In genomic region chr14:55642679-55643059, GRCm38 (mm10) we compare ENCODE assay signal across 8 mouse cellular contexts. TPM values are rescaled to one million over a fixed set of nuclear protein-coding genes. Genes with fewer than 3 reads are reported as not detected.
DNase-seq lines count a peak whose midpoint lies in the region; ATAC-seq and TF ChIP-seq lines count a peak whose summit lies in the region.

No protein-coding gene starts in this region.

- H3K27ac ChIP-seq in liver, adult 2 months (replicated peaks; ENCODE audit: insufficient read depth, low read depth, low read length) = peak overlapping the region; percentile 96
- H3K27ac ChIP-seq in embryonic facial prominence, embryonic 15.5 days (replicated peaks) = peak overlapping the region; percentile 90
- H3K27ac ChIP-seq in intestine, postnatal 0 days (ENCODE audit: low read depth, low read length) = peak overlapping the region; percentile 97
- H3K27ac ChIP-seq in neural tube, embryonic 13.5 days (replicated peaks) = peak overlapping the region; percentile 97

- peaks cover 11% of the 10 kb centered on the region for H3K36me3 ChIP-seq in liver, adult 2 months (ENCODE audit: control insufficient read depth, insufficient read depth, low read length)
- peaks cover 43% of the 10 kb centered on the region for H3K36me3 ChIP-seq in embryonic facial prominence, embryonic 15.5 days
- peaks cover 29% of the 10 kb centered on the region for H3K36me3 ChIP-seq in intestine, postnatal 0 days (ENCODE audit: control insufficient read depth, insufficient read depth)
- H3K36me3 ChIP-seq in neural tube, embryonic 13.5 days = peaks cover 38% of the 10 kb centered on the region

- peak; percentile 48 for ATAC-seq in embryonic facial prominence, embryonic 15.5 days (ENCODE audit: insufficient number of reproducible peaks, low FRiP score, low TSS enrichment, low read depth)
- ATAC-seq in intestine, postnatal 0 days = peak; percentile 7
- ATAC-seq in neural tube, embryonic 13.5 days (ENCODE audit: low read depth) = peak; percentile 26

- H3K4me3 ChIP-seq in liver, adult 2 months (ENCODE audit: insufficient read depth, low read depth, low read length) = peak overlapping the region; percentile 90
- peak overlapping the region; percentile 92 for H3K4me3 ChIP-seq in embryonic facial prominence, embryonic 15.5 days (replicated peaks)
- peak overlapping the region; percentile 90 for H3K4me3 ChIP-seq in intestine, postnatal 0 days (ENCODE audit: low read depth, low read length)
- H3K4me3 ChIP-seq in neural tube, embryonic 13.5 days = peak overlapping the region; percentile 97

- no peaks in the 10 kb centered on the region for H3K27me3 ChIP-seq in liver, adult 2 months (ENCODE audit: control insufficient read depth, insufficient read depth, low read length)
- no peaks in the 10 kb centered on the region for H3K27me3 ChIP-seq in embryonic facial prominence, embryonic 15.5 days
- no peaks in the 10 kb centered on the region for H3K27me3 ChIP-seq in intestine, postnatal 0 days (replicated peaks; ENCODE audit: control insufficient read depth, insufficient read depth, low read length)
- no peaks in the 10 kb centered on the region for H3K27me3 ChIP-seq in neural tube, embryonic 13.5 days

- no peaks in the 10 kb centered on the region for H3K9me3 ChIP-seq in embryonic facial prominence, embryonic 15.5 days (replicated peaks)
- no peaks in the 10 kb centered on the region for H3K9me3 ChIP-seq in intestine, postnatal 0 days (ENCODE audit: control insufficient read depth)
- H3K9me3 ChIP-seq in neural tube, embryonic 13.5 days = no peaks in the 10 kb centered on the region

- TF ChIP-seq CTCF in liver, adult 2 months (IDR thresholded peaks at IDR 0.05; ENCODE audit: low read depth, low read length) = no peak
- TF ChIP-seq CTCF in intestine, postnatal 0 days (IDR thresholded peaks at IDR 0.05; ENCODE audit: low read depth) = no peak

- H3K4me2 ChIP-seq in embryonic facial prominence, embryonic 15.5 days (replicated peaks) = peak overlapping the region; percentile 54
- H3K4me2 ChIP-seq in intestine, postnatal 0 days (replicated peaks; ENCODE audit: low read depth) = peak overlapping the region; percentile 66
- peak overlapping the region; percentile 78 for H3K4me2 ChIP-seq in neural tube, embryonic 13.5 days

- DNase-seq in liver, adult 2 months (ENCODE audit: extremely low read depth, low read depth, low spot score) = no peak
- DNase-seq in liver = no peak
- DNase-seq in left cerebral cortex, adult 8-10 months (ENCODE audit: low spot score in 2 of 2) = no peak
- DNase-seq in adipocyte (ENCODE audit: low spot score) = no peak
- no peak for DNase-seq in cerebellum, adult 18-20 months

- WGBS in liver, adult 2 months = 16% methylated on average over 8 of the region's 8 CpGs
- 17% methylated on average over 8 of the region's 8 CpGs for WGBS in embryonic facial prominence, embryonic 15.5 days
- WGBS in intestine, postnatal 0 days = 18% methylated on average over 8 of the region's 8 CpGs
- WGBS in neural tube, embryonic 13.5 days = 25% methylated on average over 8 of the region's 8 CpGs

- H3K4me1 ChIP-seq in liver, adult 2 months (ENCODE audit: control insufficient read depth, insufficient read depth, low read length) = peaks cover 14% of the 10 kb centered on the region
- H3K4me1 ChIP-seq in embryonic facial prominence, embryonic 15.5 days = peaks cover 21% of the 10 kb centered on the region
- H3K4me1 ChIP-seq in intestine, postnatal 0 days (replicated peaks; ENCODE audit: control insufficient read depth, insufficient read depth, low read length) = no peaks in the 10 kb centered on the region
- peaks cover 26% of the 10 kb centered on the region for H3K4me1 ChIP-seq in neural tube, embryonic 13.5 days (replicated peaks)

- H3K9ac ChIP-seq in liver, adult 2 months (ENCODE audit: low read depth, low read length) = peak overlapping the region; percentile 93
- peak overlapping the region; percentile 91 for H3K9ac ChIP-seq in embryonic facial prominence, embryonic 15.5 days
- peak overlapping the region; percentile 91 for H3K9ac ChIP-seq in intestine, postnatal 0 days (ENCODE audit: low read depth, low read length)
- H3K9ac ChIP-seq in neural tube, embryonic 13.5 days = peak overlapping the region; percentile 94

- no peak for TF ChIP-seq POLR2A in liver, adult 2 months (IDR thresholded peaks at IDR 0.05; ENCODE audit: extremely low read depth, insufficient read depth, low read length)

- peaks cover 18% of the 10 kb centered on the region; the same call in 1 of the 2 replicates for H3K79me2 ChIP-seq in liver, adult 2 months (ENCODE audit: control insufficient read depth, insufficient read depth, low read length)

RNA-seq across cellular contexts. Expression of gene Tm9sf1, which starts 0.9 kb away (rescaled TPM):
- total RNA-seq in liver, adult 2 months (2014; rRNA removed) = 46.5 and 62.0 TPM in 2 replicates
- 66.3 and 70.4 TPM in 2 replicates for polyA plus RNA-seq in liver, adult 2 months (2012; rRNA removed)
- polyA plus RNA-seq in embryonic facial prominence, embryonic 15.5 days (2015; fragmentation: Nextera tagmentation; extraction: Ambion mirVana) = 114 and 118 TPM in 2 replicates
- 94.6 and 95.9 TPM in 2 replicates for polyA plus RNA-seq in intestine, postnatal 0 days (2015; fragmentation: Nextera tagmentation; extraction: Ambion mirVana)
- polyA plus RNA-seq in neural tube, embryonic 13.5 days (2015; fragmentation: Nextera tagmentation; extraction: Ambion mirVana) = 60.0 and 61.2 TPM in 2 replicates
- 10 to 100 TPM; 37.5 to 45.6 (median 38.9) TPM for total RNA-seq in left cerebral cortex, adult 8-10 months (2022)

RNA-seq across cellular contexts. Expression of gene Gm49378, which starts 5.0 kb away (rescaled TPM):
- 1.1 and 2.1 TPM in 2 replicates for total RNA-seq in liver, adult 2 months (2014; rRNA removed)
- polyA plus RNA-seq in liver, adult 2 months (2012; rRNA removed) = 7.0 and 7.9 TPM in 2 replicates
- 0.75 and 1.4 TPM in 2 replicates for polyA plus RNA-seq in embryonic facial prominence, embryonic 15.5 days (2015; fragmentation: Nextera tagmentation; extraction: Ambion mirVana)
- 2.3 and 2.7 TPM in 2 replicates for polyA plus RNA-seq in intestine, postnatal 0 days (2015; fragmentation: Nextera tagmentation; extraction: Ambion mirVana)
- 1.9 and 3.0 TPM in 2 replicates for polyA plus RNA-seq in neural tube, embryonic 13.5 days (2015; fragmentation: Nextera tagmentation; extraction: Ambion mirVana)
- 1 to 10 TPM; 3.5 to 4.2 (median 4.0) TPM for total RNA-seq in left cerebral cortex, adult 8-10 months (2022)

RNA-seq across cellular contexts. Expression of gene Ipo4, which starts 6.9 kb away (rescaled TPM):
- 16.8 and 32.6 TPM in 2 replicates for total RNA-seq in liver, adult 2 months (2014; rRNA removed)
- polyA plus RNA-seq in liver, adult 2 months (2012; rRNA removed) = 42.0 and 53.0 TPM in 2 replicates
- polyA plus RNA-seq in embryonic facial prominence, embryonic 15.5 days (2015; fragmentation: Nextera tagmentation; extraction: Ambion mirVana) = 122 and 129 TPM in 2 replicates
- polyA plus RNA-seq in intestine, postnatal 0 days (2015; fragmentation: Nextera tagmentation; extraction: Ambion mirVana) = 28.0 and 29.8 TPM in 2 replicates
- 81.6 and 84.5 TPM in 2 replicates for polyA plus RNA-seq in neural tube, embryonic 13.5 days (2015; fragmentation: Nextera tagmentation; extraction: Ambion mirVana)
- 100 to 1,000 TPM; 122 to 146 (median 132) TPM for total RNA-seq in left cerebral cortex, adult 8-10 months (2022)

RNA-seq across cellular contexts. Expression of gene Tssk4, which starts 7.3 kb away (rescaled TPM):
- total RNA-seq in liver, adult 2 months (2014; rRNA removed) = 0.09 and 0.47 TPM in 2 replicates
- 0.18 and 0.24 TPM in 2 replicates for polyA plus RNA-seq in liver, adult 2 months (2012; rRNA removed)
- 0.61 and 1.2 TPM in 2 replicates for polyA plus RNA-seq in embryonic facial prominence, embryonic 15.5 days (2015; fragmentation: Nextera tagmentation; extraction: Ambion mirVana)
- 0.65 and 0.69 TPM in 2 replicates for polyA plus RNA-seq in intestine, postnatal 0 days (2015; fragmentation: Nextera tagmentation; extraction: Ambion mirVana)
- 0.30 and 0.31 TPM in 2 replicates for polyA plus RNA-seq in neural tube, embryonic 13.5 days (2015; fragmentation: Nextera tagmentation; extraction: Ambion mirVana)
- total RNA-seq in left cerebral cortex, adult 8-10 months (2022) = 1 to 10 TPM in 1 of 4 experiments, under 1 TPM in 3; 0.53 to 1.2 (median 0.89) TPM

RNA-seq across cellular contexts. Expression of gene Mdp1, which starts 17.6 kb away (rescaled TPM):
- 10.1 and 10.3 TPM in 2 replicates for total RNA-seq in liver, adult 2 months (2014; rRNA removed)
- polyA plus RNA-seq in liver, adult 2 months (2012; rRNA removed) = 9.8 and 10.5 TPM in 2 replicates
- polyA plus RNA-seq in embryonic facial prominence, embryonic 15.5 days (2015; fragmentation: Nextera tagmentation; extraction: Ambion mirVana) = 57.4 and 57.9 TPM in 2 replicates
- polyA plus RNA-seq in intestine, postnatal 0 days (2015; fragmentation: Nextera tagmentation; extraction: Ambion mirVana) = 85.1 and 94.0 TPM in 2 replicates
- polyA plus RNA-seq in neural tube, embryonic 13.5 days (2015; fragmentation: Nextera tagmentation; extraction: Ambion mirVana) = 68.6 and 70.4 TPM in 2 replicates
- 10 to 100 TPM; 40.7 to 48.1 (median 44.1) TPM for total RNA-seq in left cerebral cortex, adult 8-10 months (2022)
